Mouse (Mus musculus): ENCODE data around the gene Mum1.

The Mum1 gene

GRCm38 (mm10) chr10:80226416-80227165 lies at the start of gene Mum1:
Mum1 (plus strand) TSS chr10:80226434.
- peak; percentile 99 to 100 for DNase-seq (ENCODE audit: low spot score in 2 of 2)

GRCm38 (mm10) chr10:80177441-80178279 lies 48.6 kb upstream of the Mum1 start:
- no peak for DNase-seq (ENCODE audit: low spot score in 2 of 2)

- no peak for DNase-seq (ENCODE audit: low spot score in 2 of 2)
These were observed 46.9 kb upstream of the Mum1 start, which contains the start of gene Efna2 for GRCm38 (mm10) chr10:80179068-80180051. Efna2 (plus strand) TSS chr10:80179482.

- no peak for DNase-seq (ENCODE audit: low spot score in 2 of 2)
These were observed 45.9 kb upstream of the Mum1 start for GRCm38 (mm10) chr10:80180288-80180687.

GRCm38 (mm10) chr10:80180823-80181222 lies 45.4 kb upstream of the Mum1 start:
- no peak for DNase-seq (ENCODE audit: low spot score in 2 of 2)

GRCm38 (mm10) chr10:80182547-80182946 lies 43.7 kb upstream of the Mum1 start:
- no peak for DNase-seq (ENCODE audit: low spot score in 2 of 2)

GRCm38 (mm10) chr10:80186649-80187048 lies 39.6 kb upstream of the Mum1 start:
- no peak for DNase-seq (ENCODE audit: low spot score in 2 of 2)

GRCm38 (mm10) chr10:80187739-80188138 lies 38.5 kb upstream of the Mum1 start:
- DNase-seq (ENCODE audit: low spot score in 2 of 2) = no peak

GRCm38 (mm10) chr10:80188453-80189024 lies 37.7 kb upstream of the Mum1 start:
- DNase-seq (ENCODE audit: low spot score in 2 of 2) = no peak

GRCm38 (mm10) chr10:80189999-80190398 lies 36.2 kb upstream of the Mum1 start:
- no peak for DNase-seq (ENCODE audit: low spot score in 2 of 2)

GRCm38 (mm10) chr10:80190491-80191051 lies 35.7 kb upstream of the Mum1 start:
- DNase-seq (ENCODE audit: low spot score in 2 of 2) = no peak

GRCm38 (mm10) chr10:80193976-80194375 lies 32.3 kb upstream of the Mum1 start:
- DNase-seq (ENCODE audit: low spot score in 2 of 2) = no peak

- no peak for DNase-seq (ENCODE audit: low spot score in 2 of 2)
These were observed 31.8 kb upstream of the Mum1 start for GRCm38 (mm10) chr10:80194441-80194840.

- no peak for DNase-seq (ENCODE audit: low spot score in 2 of 2)
These were observed 30.1 kb upstream of the Mum1 start for GRCm38 (mm10) chr10:80196167-80196566.

GRCm38 (mm10) chr10:80196778-80197581 lies 29.3 kb upstream of the Mum1 start:
- no peak for DNase-seq (ENCODE audit: low spot score in 2 of 2)

GRCm38 (mm10) chr10:80199440-80200008 lies 26.7 kb upstream of the Mum1 start:
- DNase-seq (ENCODE audit: low spot score in 2 of 2) = peak; percentile 77 to 88

- DNase-seq (ENCODE audit: low spot score in 2 of 2) = no peak
These were observed 25.7 kb upstream of the Mum1 start for GRCm38 (mm10) chr10:80200485-80200884.

GRCm38 (mm10) chr10:80204055-80204454 lies 22.2 kb upstream of the Mum1 start:
- DNase-seq (ENCODE audit: low spot score in 2 of 2) = no peak

GRCm38 (mm10) chr10:80207201-80207600 lies 19.0 kb upstream of the Mum1 start:
- no peak for DNase-seq (ENCODE audit: low spot score in 2 of 2)

- no peak for DNase-seq (ENCODE audit: low spot score in 2 of 2)
These were observed 18.6 kb upstream of the Mum1 start for GRCm38 (mm10) chr10:80207676-80208075.
